Mouse (Mus musculus) hindbrain, embryonic 12.5 days (tissue): ENCODE measurements around the gene Zfp626. TPM values are rescaled to one million over a fixed set of nuclear protein-coding genes. Genes with fewer than 3 reads are reported as not detected.
"Not testable (repeated sequence)": the region's sequence is repeated elsewhere in the genome, so short reads cannot be mapped to it uniquely, and the experiment has no call there.

ENCODE experiments used
- ATAC-seq: fragments of 200-750 bp; cut with Nextera tagmentation; 2 replicates; pipeline ENCODE4 v1.8.0; 2017; ENCODE audit warnings: moderate TSS enrichment; ENCODE audit not compliant: low FRiP score
- H3K27ac ChIP-seq: fragments of 300-500 bp; sonication (generic); 2 replicates; pipeline ENCODE4 v1.5.1; 2016; ENCODE audit warnings: mild to moderate bottlenecking
- H3K27me3 ChIP-seq: fragments of 300-500 bp; sonication (generic); 2 replicates; pipeline ENCODE4 v1.6.1; 2016; ENCODE audit warnings: mild to moderate bottlenecking
- H3K36me3 ChIP-seq: fragments of 300-500 bp; sonication (generic); 2 replicates; pipeline ENCODE4 v1.6.1; 2016; ENCODE audit warnings: mild to moderate bottlenecking
- H3K4me1 ChIP-seq: fragments of 300-500 bp; sonication (generic); 2 replicates; pipeline ENCODE4 v1.6.1; 2016
- H3K4me2 ChIP-seq: fragments of 300-500 bp; sonication (generic); replicated peaks from 2 replicates; pipeline ENCODE4 v1.6.1; 2016; ENCODE audit warnings: mild to moderate bottlenecking
- H3K4me3 ChIP-seq: fragments of 300-500 bp; sonication (generic); 2 replicates; pipeline ENCODE4 v1.5.1; 2016; ENCODE audit warnings: mild to moderate bottlenecking
- H3K9ac ChIP-seq: fragments of 300-500 bp; sonication (generic); 2 replicates; pipeline ENCODE4 v1.6.1; 2016; ENCODE audit warnings: mild to moderate bottlenecking, moderate library complexity
- H3K9me3 ChIP-seq: fragments of 300-500 bp; sonication (generic); replicated peaks from 2 replicates; pipeline ENCODE4 v1.6.1; 2016; ENCODE audit warnings: mild to moderate bottlenecking
- WGBS: fragments of 180-500 bp; shearing (Covaris S2); methylation state at CpG from one replicate; pipeline ENCODE4 v1.1.7; 2016; 5-methylcytosine and 5-hydroxymethylcytosine counted together
- polyA plus RNA-seq: library from polyadenylated mRNA; unstranded; fragments of >200 nt; fragmentation: Nextera tagmentation; extraction: Ambion mirVana; gene quantifications from 2 replicates; pipeline ENCODE4 v1.2.1, GENCODE M21; 2016

Zfp626 gene
- 2.1 and 2.2 TPM in 2 replicates for polyA plus RNA-seq

DNA sequence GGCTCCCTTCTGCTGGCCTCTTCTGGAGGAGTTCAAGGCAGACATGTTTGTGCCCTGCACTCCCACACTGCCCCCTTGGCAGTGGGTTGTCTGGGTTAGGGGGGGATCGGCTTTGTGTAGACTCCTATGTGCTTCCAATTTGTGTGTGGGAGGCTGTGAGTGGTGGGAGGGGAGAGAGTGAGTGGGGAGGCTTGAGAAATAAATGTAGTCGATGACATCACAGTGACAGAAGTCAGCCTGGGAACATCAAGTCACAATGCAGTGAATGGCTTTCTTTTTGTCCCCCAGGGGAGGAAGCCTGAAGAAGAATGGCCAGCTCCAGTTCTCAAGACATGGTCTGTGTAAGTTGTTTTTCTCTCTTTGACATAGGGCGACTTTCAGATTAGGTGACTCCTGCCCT is at the start of gene Zfp626:
Gene Zfp626, plus strand, starts transcription at position 301 of the 400 bp plus-strand sequence.
- not testable (repeated sequence) for ATAC-seq, H3K4me1 ChIP-seq
- 96% methylated on average over 3 of the region's 3 CpGs for WGBS

DNA sequence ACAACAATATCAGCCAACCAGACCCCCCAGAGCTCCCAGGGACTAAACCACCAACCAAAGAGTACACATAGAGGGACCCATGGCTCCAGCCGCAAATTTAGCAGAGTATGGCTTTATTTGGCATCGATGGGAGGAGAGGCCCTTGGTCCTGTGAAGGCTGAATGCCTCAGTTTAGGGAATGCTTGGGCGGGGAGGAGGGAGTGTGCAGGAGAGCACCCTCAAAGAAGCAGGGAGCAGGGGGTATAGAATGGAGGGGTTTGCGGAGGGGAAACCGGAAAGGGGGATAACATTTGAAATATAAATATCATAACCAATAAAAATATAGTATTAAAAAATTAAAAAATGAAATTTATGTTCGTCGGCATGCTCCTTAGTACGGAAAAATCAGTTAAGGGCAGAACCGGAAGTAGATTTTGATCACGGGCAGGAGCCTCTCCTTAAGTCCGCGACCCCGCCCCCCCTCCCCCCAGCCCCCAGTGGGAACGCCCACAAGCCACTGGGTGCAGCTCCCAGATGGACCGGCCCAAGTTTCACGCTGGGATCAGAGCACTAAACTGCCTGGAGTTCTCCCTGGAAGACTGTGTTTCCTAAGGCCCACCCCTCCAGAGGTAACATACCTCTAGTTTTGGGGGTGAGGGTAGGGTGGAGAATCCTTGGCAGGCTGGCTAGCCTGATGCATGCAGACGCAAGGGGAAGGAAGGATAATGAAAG is 41.7 kb upstream of the Zfp626 start:
- ATAC-seq = no peak
- H3K27me3 ChIP-seq = no peaks in the 10 kb centered on the region
- H3K4me2 ChIP-seq = peak overlapping the region; percentile 54
- H3K36me3 ChIP-seq = no peaks in the 10 kb centered on the region
- H3K9ac ChIP-seq = no peak overlapping the region
- no peak overlapping the region for H3K27ac ChIP-seq
- H3K9me3 ChIP-seq = no peaks in the 10 kb centered on the region
- 10% methylated on average over 17 of the region's 17 CpGs for WGBS
- H3K4me3 ChIP-seq = peak overlapping the region; percentile 22
- no peaks in the 10 kb centered on the region for H3K4me1 ChIP-seq

More for the DNA sequence above, at the start of gene Zfp626:
- H3K9me3 ChIP-seq, H3K9ac ChIP-seq, H3K27me3 ChIP-seq, H3K27ac ChIP-seq, H3K4me3 ChIP-seq, H3K4me2 ChIP-seq: not testable (repeated sequence)
- peaks cover 34% of the 10 kb centered on the region for H3K36me3 ChIP-seq

DNA sequence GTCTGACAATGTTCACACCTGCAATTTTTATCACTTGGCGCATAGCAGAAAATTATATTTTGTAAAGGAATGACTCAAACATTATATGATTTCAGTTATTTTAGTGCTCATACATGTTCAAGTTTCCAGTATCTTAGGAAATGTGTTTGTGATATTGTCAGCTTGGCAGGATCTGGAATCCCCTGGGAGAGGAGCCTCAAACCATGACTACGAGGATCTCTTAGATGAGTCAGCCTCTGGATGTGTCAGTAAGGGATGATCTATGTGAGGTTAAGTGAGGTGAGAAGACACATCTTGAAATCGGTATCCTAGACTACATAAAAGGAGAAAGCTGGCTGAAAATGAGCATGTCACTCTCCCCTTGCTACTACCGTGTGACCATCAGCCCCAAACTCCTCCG is 17.7 kb upstream of the Zfp626 start:
- no peak for ATAC-seq
- Histone ChIP-seq H3K9ac (no peak overlapping the region), H3K4me2 (no peak overlapping the region), H3K27me3 (no peaks in the 10 kb centered on the region), H3K9me3 (peaks cover 20% of the 10 kb centered on the region), H3K36me3 (no peaks in the 10 kb centered on the region), H3K27ac (no peak overlapping the region), H3K4me3 (no peak overlapping the region), H3K4me1 (no peaks in the 10 kb centered on the region)
- 86% methylated on average over 5 of the region's 5 CpGs for WGBS

DNA sequence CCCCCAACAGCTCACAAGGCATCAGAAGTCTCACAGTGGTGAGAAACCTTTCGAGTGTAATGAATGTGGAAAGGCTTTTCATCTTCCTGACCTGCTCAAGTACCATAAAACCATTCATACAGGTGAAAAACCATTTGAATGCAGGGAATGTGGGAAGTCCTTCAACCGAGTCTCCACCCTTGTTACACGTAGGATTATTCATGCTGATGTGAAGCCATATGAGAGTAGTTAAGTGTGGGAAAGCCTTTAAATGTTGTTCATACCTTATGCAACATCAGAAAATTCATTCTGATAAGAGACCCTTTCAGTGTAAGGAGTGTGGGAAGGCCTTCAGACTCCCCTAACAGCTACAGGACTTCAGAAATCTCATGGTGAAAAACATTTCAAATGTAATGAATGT is 13.1 kb upstream of the Zfp626 start:
- H3K4me1 ChIP-seq = 0 out of 2 replicates have a peak, but pooled peaks cover 11% of the 10 kb centered on the region
- H3K36me3 ChIP-seq, H3K4me2 ChIP-seq, H3K9me3 ChIP-seq, ATAC-seq, H3K9ac ChIP-seq, H3K4me3 ChIP-seq, H3K27ac ChIP-seq, H3K27me3 ChIP-seq: not testable (repeated sequence)
- 73% methylated on average over 3 of the region's 3 CpGs for WGBS

DNA sequence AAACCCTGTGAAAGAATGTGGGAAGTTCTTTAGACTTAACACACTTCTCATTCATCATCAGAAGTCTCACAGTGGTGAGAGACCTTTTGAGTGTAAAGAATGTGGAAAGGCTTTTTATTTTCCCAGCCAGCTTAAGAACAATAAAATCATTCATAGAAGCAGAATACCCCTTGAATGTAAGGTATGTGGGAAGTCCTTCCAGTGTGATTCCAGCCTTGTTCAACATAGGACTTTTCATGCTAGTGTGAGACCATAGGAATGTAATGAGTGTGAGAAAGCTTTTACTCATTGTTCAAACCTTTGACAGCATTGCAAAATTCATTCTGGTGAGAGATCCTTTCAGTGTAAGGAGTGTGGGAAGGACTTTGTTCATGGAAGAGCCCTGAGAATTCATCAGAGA is 12.4 kb upstream of the Zfp626 start:
- Histone ChIP-seq H3K4me3 (no peak overlapping the region), H3K36me3 (no peaks in the 10 kb centered on the region), H3K27ac (peak overlapping the region; percentile 49; the same call in 1 of the 2 replicates), H3K9me3 (no peaks in the 10 kb centered on the region), H3K4me1 (0 out of 2 replicates have a peak, but pooled peaks cover 13% of the 10 kb centered on the region), H3K27me3 (no peaks in the 10 kb centered on the region), H3K4me2 (no peak overlapping the region), H3K9ac (no peak overlapping the region)
- ATAC-seq = no peak

DNA sequence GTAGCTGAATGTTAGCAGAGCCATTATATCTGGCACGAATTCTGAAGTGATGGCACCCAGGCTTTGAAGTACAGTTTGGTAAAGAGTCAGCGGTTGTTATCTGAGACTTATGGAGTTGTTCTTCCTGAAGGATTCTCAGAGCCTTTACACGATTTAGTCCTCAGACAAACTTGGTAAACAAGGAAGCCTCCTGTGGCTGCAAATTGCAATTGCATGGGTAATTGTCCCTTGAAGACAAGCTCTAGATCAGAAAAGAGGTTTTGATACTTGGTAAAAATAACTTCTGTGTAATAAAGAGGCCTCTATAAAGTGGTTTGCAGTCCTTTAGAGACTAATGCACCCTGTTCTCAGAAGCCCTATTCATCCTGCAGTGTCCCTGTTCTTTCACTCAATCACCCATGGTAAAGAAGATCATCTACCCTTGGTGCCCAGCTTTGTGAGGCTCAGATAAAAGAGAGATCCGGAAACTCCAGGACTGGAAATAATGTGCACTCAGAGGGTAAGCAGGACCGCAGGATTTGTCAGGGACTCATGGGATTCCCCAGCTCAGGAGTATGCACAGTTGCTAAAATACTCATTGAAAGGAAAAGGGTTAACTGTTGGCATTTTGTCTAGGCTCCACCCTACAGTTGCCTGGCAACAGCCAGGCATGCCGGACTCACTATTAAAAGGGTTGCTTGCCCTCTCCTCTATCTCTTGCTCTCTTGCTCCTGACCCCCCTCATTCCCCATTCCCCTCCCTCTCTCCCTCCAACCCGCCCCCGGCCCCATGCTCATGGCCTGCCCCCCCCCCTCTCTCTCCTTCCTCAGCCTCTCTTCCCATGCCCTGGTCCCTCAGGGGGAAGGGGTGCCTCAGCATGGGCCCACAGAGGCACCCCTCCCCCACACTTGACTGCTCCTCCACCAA is 8.8 kb upstream of the Zfp626 start:
- Histone ChIP-seq H3K4me2 (peak overlapping the region; percentile 35), H3K9me3 (no peaks in the 10 kb centered on the region), H3K27me3 (no peaks in the 10 kb centered on the region), H3K36me3 (no peaks in the 10 kb centered on the region), H3K4me1 (0 out of 2 replicates have a peak, but pooled peaks cover 13% of the 10 kb centered on the region), H3K9ac (no peak overlapping the region), H3K27ac (peak overlapping the region; percentile 74), H3K4me3 (no peak overlapping the region)
- 30% methylated on average over 7 of the region's 8 CpGs for WGBS
- ATAC-seq = peak; percentile 84

DNA sequence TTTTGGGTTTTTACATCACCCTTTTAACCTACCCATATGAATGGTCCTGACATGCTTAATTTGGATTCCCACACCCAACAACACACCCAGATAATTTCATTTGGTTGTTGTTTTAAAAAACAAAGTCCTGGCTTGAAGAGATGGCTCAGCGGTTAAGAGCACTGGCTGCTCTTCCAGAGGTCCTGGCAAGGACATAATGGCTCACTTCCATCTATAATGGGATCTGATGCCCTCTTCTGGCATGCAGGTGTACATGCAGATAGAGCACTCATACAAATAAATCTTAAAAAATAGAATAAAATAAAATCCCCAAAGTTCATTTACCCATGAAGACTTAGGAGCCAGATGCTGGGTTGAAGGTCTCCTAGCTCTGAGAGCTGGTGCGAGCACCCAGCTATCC is 5.9 kb upstream of the Zfp626 start:
- no peak overlapping the region for H3K4me3 ChIP-seq
- 55% methylated on average over 2 of the region's 2 CpGs for WGBS
- H3K36me3 ChIP-seq = no peaks in the 10 kb centered on the region
- H3K4me2 ChIP-seq = no peak overlapping the region
- H3K9ac ChIP-seq = no peak overlapping the region
- no peaks in the 10 kb centered on the region for H3K9me3 ChIP-seq
- ATAC-seq = no peak
- no peaks in the 10 kb centered on the region for H3K27me3 ChIP-seq
- no peak overlapping the region for H3K27ac ChIP-seq
- peaks cover 15% of the 10 kb centered on the region; the same call in 1 of the 2 replicates for H3K4me1 ChIP-seq

DNA sequence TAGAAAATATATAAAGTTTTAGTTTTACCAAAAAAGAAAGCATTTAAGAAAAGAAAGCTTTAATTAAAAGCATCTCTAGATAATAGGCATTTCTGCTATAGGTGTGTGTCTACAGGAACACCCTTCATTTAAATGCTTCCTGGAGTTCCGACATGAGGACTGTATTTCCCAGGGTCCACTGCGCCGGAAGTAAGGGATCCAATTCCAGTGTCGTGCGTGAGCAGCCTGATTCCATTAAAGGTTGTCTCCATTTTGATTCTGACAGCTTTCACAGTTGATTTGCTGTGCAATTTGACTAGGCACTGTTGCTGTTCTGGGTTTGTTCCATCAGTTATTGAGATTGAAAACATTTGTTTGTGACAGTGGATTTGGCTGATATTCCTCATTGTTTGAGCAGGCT is 4.0 kb upstream of the Zfp626 start:
- H3K4me3 ChIP-seq = no peak overlapping the region
- ATAC-seq = no peak
- H3K36me3 ChIP-seq = no peaks in the 10 kb centered on the region
- H3K27ac ChIP-seq = no peak overlapping the region
- no peaks in the 10 kb centered on the region for H3K27me3 ChIP-seq
- peaks cover 15% of the 10 kb centered on the region; the same call in 1 of the 2 replicates for H3K4me1 ChIP-seq
- WGBS = 76% methylated on average over 5 of the region's 5 CpGs
- H3K9ac ChIP-seq = no peak overlapping the region
- H3K4me2 ChIP-seq = no peak overlapping the region
- no peaks in the 10 kb centered on the region for H3K9me3 ChIP-seq

DNA sequence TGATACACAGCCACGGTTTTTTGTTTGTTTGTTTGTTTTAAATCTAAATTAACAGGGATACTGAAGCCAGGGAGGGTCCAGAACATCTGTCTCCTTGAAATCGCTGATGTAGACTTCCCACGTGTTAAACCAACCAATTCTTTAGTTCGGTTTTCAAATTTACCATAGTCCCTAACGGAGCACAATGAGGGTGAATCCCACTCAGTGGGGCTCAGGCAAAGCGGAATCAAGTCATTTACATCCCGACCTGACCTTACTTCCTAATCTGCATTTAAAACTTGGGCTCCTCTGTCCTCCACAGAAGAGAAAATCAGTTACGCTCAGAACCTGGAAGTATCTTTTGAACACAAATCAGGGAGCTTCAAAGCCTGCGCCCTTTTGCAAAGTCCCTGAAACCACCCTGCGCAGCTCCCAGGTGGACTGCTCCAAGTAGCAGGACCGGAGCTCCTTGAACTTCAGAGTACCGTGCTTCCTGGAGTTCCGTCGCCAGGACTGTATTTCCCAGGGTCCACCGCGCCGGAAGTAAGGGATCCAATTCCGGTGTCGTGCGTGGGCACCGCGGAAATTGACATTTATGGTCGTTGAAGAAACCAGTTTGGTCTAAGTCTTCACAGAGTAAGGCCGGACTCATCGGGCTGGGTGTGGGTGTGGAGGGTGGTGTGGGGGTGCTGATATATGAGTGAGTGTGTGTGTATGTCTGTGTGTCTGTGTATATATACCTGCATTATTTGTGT is 2.5 kb upstream of the Zfp626 start:
- Histone ChIP-seq H3K36me3 (peaks cover 13% of the 10 kb centered on the region), H3K9ac (peak overlapping the region; percentile 74), H3K4me1 (peaks cover 6% of the 10 kb centered on the region; the same call in 1 of the 2 replicates), H3K4me2 (peak overlapping the region; percentile 77), H3K27me3 (no peaks in the 10 kb centered on the region), H3K27ac (0 out of 2 replicates have a peak overlapping the region, but pooled peaks have one; percentile 6), H3K4me3 (peak overlapping the region; percentile 71), H3K9me3 (no peaks in the 10 kb centered on the region)
- peak; percentile 91 for ATAC-seq
- under 1% methylated on average over 25 of the region's 25 CpGs for WGBS

DNA sequence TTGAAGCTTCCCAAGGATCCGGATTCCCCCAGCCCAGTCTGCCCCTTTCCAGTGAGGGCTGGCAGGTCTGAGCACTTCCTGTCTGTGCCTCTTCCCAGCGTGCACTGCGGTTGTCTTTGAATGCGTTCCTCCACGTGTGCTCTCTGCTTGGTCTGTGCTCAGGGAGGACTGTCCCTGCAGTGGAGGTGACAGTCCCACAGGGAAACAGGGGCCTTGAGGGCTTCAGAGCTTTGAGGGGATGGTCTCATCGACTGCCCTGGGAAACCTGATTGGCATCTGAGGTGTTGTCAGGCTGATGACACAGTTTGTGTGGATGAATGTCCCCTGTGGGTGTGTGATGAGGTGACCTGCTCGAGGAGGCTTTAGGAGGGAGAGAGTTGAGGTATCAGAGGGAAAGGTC is 309 bp downstream of the Zfp626 start:
- H3K4me1 ChIP-seq, H3K27ac ChIP-seq, H3K9ac ChIP-seq, H3K4me3 ChIP-seq, H3K4me2 ChIP-seq, ATAC-seq, H3K9me3 ChIP-seq, H3K27me3 ChIP-seq: not testable (repeated sequence)
- peaks cover 38% of the 10 kb centered on the region for H3K36me3 ChIP-seq
- WGBS = 85% methylated on average over 7 of the region's 7 CpGs

DNA sequence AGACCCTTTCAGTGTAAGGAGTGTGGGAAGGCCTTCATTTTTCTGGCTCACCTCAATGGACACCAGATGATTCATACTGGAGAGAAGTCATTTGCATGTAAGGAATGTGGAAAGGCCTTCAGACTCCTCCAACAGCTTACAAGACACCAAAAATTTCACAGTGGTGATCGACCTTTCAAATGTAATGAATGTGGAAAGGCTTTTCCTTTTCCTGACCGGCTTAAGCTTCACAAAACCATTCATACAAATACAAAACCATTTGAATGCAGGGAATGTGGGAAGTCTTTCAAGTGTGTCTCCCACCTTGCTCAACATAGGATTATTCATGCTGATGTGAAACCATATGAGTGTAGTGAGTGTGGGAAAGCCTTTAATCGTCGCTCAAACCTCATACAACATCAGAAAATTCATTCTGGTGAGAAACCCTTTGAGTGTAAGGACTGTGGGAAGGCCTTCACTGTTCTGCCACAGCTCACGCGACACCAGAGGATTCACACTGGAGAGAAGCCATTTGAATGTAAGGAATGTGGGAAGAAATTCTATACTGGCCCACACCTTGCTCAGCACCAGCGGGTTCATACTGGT is 11.6 kb downstream of the Zfp626 start:
- Histone ChIP-seq H3K9me3 (no peaks in the 10 kb centered on the region), H3K4me1 (no peaks in the 10 kb centered on the region), H3K36me3 (peaks cover 47% of the 10 kb centered on the region), H3K9ac (no peak overlapping the region), H3K27me3 (no peaks in the 10 kb centered on the region), H3K4me2 (no peak overlapping the region), H3K4me3 (no peak overlapping the region), H3K27ac (no peak overlapping the region)
- ATAC-seq = no peak
- 96% methylated on average over 7 of the region's 7 CpGs for WGBS

DNA sequence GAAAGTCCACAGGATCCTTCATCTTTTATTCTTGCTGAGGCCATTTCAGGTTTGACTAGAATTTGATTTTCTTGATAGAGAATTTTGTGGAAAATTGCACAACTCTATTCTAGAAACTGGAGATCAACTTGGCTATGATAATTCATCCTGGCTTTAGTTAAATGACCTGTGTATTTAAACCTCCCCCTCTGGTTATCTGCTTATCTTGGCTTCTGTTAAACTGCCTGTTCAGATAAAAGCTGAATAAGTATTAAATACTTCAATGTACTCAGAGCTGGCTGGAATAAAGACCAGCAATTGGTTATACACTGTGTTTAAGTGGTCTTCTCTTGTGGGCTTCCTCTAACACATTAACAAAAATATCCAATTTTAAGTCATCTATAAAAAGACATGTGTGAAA is 15.6 kb downstream of the Zfp626 start:
- Histone ChIP-seq H3K27me3 (no peaks in the 10 kb centered on the region), H3K4me3 (no peak overlapping the region), H3K9ac (no peak overlapping the region), H3K4me2 (no peak overlapping the region), H3K36me3 (peaks cover 35% of the 10 kb centered on the region), H3K27ac (no peak overlapping the region), H3K9me3 (peaks cover 7% of the 10 kb centered on the region), H3K4me1 (no peaks in the 10 kb centered on the region)
- ATAC-seq = no peak
